In the genomic region with DNA sequence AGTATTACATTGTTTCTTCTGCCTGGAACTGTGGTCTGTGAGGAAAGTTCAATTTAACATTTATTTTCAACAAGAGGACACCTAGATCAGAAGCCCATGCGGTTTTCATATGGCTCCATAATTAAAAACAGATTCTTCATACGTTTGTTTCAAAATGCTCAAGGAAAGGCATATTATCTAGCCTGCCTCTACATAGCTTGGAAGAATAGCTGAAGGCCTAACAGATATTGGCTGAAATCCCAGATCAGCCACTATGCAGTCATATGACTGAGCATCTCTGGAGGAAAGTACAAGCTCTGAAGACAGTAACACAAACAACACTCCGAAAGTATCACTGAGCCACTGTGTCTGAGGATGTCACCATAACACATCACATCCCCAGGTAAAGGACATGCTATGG, we compare ENCODE assay signal across 19 mouse cellular contexts.
DNase-seq lines count a peak whose midpoint lies in the region; ATAC-seq and TF ChIP-seq lines count a peak whose summit lies in the region.
"Had no signal": no experiment of that assay in that cellular context is flagged by ENCODE, and none has a peak within 500 bp of the region (broad histone marks: within the 10 kb centered on the region; RNA-seq: fewer than 3 reads in every experiment).

No protein-coding gene starts in this region.

- no peaks in the 10 kb centered on the region for H3K27me3 ChIP-seq in limb, embryonic 14.5 days (ENCODE audit: control insufficient read depth, insufficient read depth, low read length)
- H3K27me3 ChIP-seq: CH12.LX; intestine, embryonic 15.5 days had no signal

- H3K27ac ChIP-seq in limb, embryonic 14.5 days (replicated peaks; ENCODE audit: low read depth, low read length): no peak overlapping the region
- H3K27ac ChIP-seq: heart, adult 2 months; intestine, embryonic 15.5 days; left cerebral cortex, adult 2 months; liver, embryonic 14.5 days had no signal

- H3K9me3 ChIP-seq in limb, embryonic 14.5 days (ENCODE audit: control insufficient read depth, low read length): no peaks in the 10 kb centered on the region
- H3K9me3 ChIP-seq: intestine, embryonic 15.5 days had no signal

- peak; percentile 4 for DNase-seq in embryo, embryonic 10.5 days (ENCODE audit: low spot score)
- DNase-seq in embryo, embryonic 9.5 days (ENCODE audit: extremely low spot score): no peak
- peak; percentile 11 to 33 for DNase-seq in kidney, adult 8-10 months
- DNase-seq in kidney, postnatal 4 days: no peak
- DNase-seq in lung, postnatal 10 days: peak; percentile 13
- DNase-seq in lung, postnatal 4 days: no peak
- DNase-seq in limb, embryonic 14.5 days (ENCODE audit: low spot score): peak; percentile 83
- DNase-seq: adrenal gland, postnatal 10 days; cerebellum, adult 2 months; forebrain, postnatal 0 days; gastrocnemius, postnatal 14 days; heart, adult 2 months; midbrain, embryonic 14.5 days; thymus, adult 18-20 months had no signal

- peaks cover 4% of the 10 kb centered on the region for H3K4me1 ChIP-seq in limb, embryonic 14.5 days (ENCODE audit: control insufficient read depth, insufficient read depth, low read length)
- H3K4me1 ChIP-seq: intestine, embryonic 15.5 days had no signal

- H3K4me3 ChIP-seq in limb, embryonic 14.5 days (replicated peaks; ENCODE audit: low read length): no peak overlapping the region
- H3K4me3 ChIP-seq: heart, adult 2 months; intestine, embryonic 15.5 days; left cerebral cortex, adult 2 months had no signal

- H3K9ac ChIP-seq in limb, embryonic 14.5 days (ENCODE audit: low read depth, low read length, severe bottlenecking): no peak overlapping the region
- H3K9ac ChIP-seq: forebrain, postnatal 0 days; intestine, embryonic 15.5 days; liver, embryonic 14.5 days had no signal

- 41% methylated on average over 3 of the region's 3 CpGs for WGBS in limb, embryonic 14.5 days

- ATAC-seq in limb, embryonic 14.5 days (ENCODE audit: low FRiP score, low read depth): peak; percentile 73
- no peak for ATAC-seq in CD4-positive, CD25-positive, alpha-beta regulatory T cell, adult 4 months
- ATAC-seq: forebrain, postnatal 0 days; intestine, embryonic 15.5 days had no signal

- H3K36me3 ChIP-seq in limb, embryonic 14.5 days (ENCODE audit: control insufficient read depth, insufficient read depth, low read length): peaks cover 65% of the 10 kb centered on the region

- TF ChIP-seq POLR2A in limb, embryonic 14.5 days (IDR thresholded peaks at IDR 0.05; ENCODE audit: borderline replicate concordance, extremely low read depth, insufficient read depth, insufficient read length): no peak

- no peak overlapping the region for H3K4me2 ChIP-seq in limb, embryonic 14.5 days (replicated peaks; ENCODE audit: low read depth, low read length, severe bottlenecking)
- H3K4me2 ChIP-seq: intestine, embryonic 15.5 days had no signal

Comparison
In these comparisons a context has a peak if more than half of its experiments do, and no peak if none do; other contexts are left out.
1. DNase-seq: peak in embryo, embryonic 10.5 days (single experiment), kidney, adult 8-10 months (2 of 2), lung, postnatal 10 days (single experiment) and limb, embryonic 14.5 days (single experiment); none in embryo, embryonic 9.5 days (single experiment), kidney, postnatal 4 days (0 of 2) and lung, postnatal 4 days (0 of 2).